Mouse (Mus musculus): ENCODE data around the gene Nkx6-2. TPM values are rescaled to one million over a fixed set of nuclear protein-coding genes. Genes with fewer than 3 reads are reported as not detected.
A peak's percentile ranks its signal among the peaks of the same experiment; 100 is the strongest.

The Nkx6-2 gene
- polyA plus RNA-seq, 1 experiment from 2014 or later, result not detected

DNA sequence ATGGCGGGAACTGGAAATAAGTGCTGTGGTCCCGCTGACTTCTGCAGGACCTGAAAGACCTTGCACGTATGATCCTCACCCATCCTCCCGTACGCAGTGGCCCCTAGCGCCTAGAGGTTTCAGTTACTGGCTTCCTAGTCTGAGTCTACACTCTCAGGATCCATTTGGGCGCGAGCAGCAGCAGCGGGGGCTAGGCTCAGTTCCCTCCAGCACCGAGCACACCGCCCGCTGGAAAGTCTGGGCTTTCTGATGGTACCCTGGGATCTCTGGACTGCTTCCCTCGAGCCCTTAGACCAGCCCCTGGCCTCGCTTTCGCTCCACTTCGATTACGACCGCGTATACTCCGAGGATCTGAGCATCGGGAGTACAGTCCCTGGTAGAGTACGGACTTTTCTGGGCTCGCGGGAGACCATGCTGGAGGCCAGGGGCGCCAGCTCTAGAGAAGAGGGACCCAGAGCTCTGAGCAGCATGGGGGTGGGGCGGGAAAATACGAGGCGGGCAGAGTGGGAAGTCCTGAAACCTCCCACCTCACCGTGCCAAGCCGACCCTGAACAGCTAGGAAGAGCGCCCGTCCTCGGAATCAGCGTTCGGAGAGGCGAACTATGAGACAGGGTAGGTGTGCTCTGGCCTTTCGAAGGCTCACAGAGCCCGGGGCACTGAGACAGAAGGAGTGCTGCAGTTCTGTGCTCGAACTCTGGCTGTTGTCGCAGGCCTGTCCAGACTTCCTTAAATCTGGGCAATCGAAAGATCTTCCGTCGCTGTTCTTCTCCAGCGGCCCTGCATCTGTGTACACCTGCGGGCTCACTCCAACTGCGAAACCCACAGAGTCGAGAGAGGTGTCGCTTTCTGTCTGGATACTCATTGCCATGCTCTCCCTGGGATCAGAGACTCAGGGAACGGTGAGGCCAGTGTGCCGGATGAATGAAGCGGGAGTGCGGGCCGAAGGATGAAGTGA, 1.9 kb upstream of the Nkx6-2 start:
- no peaks in the 10 kb centered on the region for H3K9me3 ChIP-seq (replicated peaks)
- peaks cover 37% of the 10 kb centered on the region for H3K4me1 ChIP-seq (replicated peaks)
- H3K27me3 ChIP-seq (replicated peaks), result peaks cover 100% of the 10 kb centered on the region
- H3K9ac ChIP-seq, result no peak overlapping the region
- WGBS, result 1% methylated on average over 53 of the region's 53 CpGs
- H3K4me3 ChIP-seq, result peak overlapping the region; percentile 25
- H3K4me2 ChIP-seq, result peak overlapping the region; percentile 46
- peaks cover under 1% of the 10 kb centered on the region for H3K36me3 ChIP-seq
- ATAC-seq (ENCODE audit: insufficient number of reproducible peaks, low FRiP score), result no peak
- no peak overlapping the region for H3K27ac ChIP-seq (ENCODE audit: poor library complexity, severe bottlenecking)

DNA sequence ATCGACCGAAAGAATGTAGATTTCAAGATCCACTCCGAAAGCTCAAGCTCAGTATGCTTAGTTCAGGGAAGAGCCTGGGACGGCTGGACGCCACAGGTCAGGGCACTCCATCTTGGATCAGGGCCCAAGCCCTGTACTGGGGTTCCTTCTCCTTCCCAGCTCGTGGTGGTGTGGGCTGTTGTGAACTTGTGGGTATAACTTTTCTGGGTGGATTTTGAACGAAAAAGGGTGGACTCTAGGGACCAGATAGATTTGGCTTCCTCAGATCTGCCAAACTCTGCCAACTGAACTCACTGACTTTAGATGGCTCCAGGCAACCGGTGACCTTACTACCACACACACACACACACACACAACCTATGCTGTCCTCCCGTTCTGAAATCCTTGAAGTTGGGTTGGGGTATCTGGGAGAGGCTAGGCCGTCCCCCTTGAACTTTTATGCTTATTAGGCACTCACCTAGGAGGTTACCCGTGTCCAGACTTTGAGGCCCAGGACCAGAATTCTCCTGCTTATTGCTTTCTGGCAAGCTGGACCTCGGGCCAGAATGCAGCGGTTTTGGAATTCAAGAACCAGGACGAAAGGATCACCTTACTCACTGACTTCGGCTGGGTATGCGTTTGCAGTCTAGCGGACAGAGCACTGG, 619 bp upstream of the Nkx6-2 start:
- Histone ChIP-seq H3K27ac (ENCODE audit: poor library complexity, severe bottlenecking) (no peak overlapping the region), H3K4me1 (replicated peaks) (peaks cover 37% of the 10 kb centered on the region), H3K9ac (no peak overlapping the region), H3K9me3 (replicated peaks) (no peaks in the 10 kb centered on the region), H3K4me2 (no peak overlapping the region), H3K4me3 (peak overlapping the region; percentile 46; the same call in 1 of the 2 replicates), H3K36me3 (peaks cover 14% of the 10 kb centered on the region), H3K27me3 (replicated peaks) (peaks cover 100% of the 10 kb centered on the region)
- no peak for ATAC-seq (ENCODE audit: insufficient number of reproducible peaks, low FRiP score)
- WGBS, result 16% methylated on average over 17 of the region's 17 CpGs

- no peaks in the 10 kb centered on the region for H3K9me3 ChIP-seq (replicated peaks)
- peaks cover 37% of the 10 kb centered on the region for H3K4me1 ChIP-seq (replicated peaks)
- no peak overlapping the region for H3K27ac ChIP-seq (ENCODE audit: poor library complexity, severe bottlenecking)
- H3K27me3 ChIP-seq (replicated peaks), result peaks cover 100% of the 10 kb centered on the region
- ATAC-seq (ENCODE audit: insufficient number of reproducible peaks, low FRiP score), result peak; percentile 16; the same call in 1 of the 2 replicates
- peak overlapping the region; percentile 46 for H3K4me3 ChIP-seq
- under 1% methylated on average over 82 of the region's 82 CpGs for WGBS
- H3K9ac ChIP-seq, result no peak overlapping the region; the same call in 1 of the 2 replicates
- H3K4me2 ChIP-seq, result peak overlapping the region; percentile 77
- peaks cover 25% of the 10 kb centered on the region for H3K36me3 ChIP-seq
These were observed 611 bp downstream of the Nkx6-2 start for GRCm38 (mm10) chr7:139581801-139582571.

DNA sequence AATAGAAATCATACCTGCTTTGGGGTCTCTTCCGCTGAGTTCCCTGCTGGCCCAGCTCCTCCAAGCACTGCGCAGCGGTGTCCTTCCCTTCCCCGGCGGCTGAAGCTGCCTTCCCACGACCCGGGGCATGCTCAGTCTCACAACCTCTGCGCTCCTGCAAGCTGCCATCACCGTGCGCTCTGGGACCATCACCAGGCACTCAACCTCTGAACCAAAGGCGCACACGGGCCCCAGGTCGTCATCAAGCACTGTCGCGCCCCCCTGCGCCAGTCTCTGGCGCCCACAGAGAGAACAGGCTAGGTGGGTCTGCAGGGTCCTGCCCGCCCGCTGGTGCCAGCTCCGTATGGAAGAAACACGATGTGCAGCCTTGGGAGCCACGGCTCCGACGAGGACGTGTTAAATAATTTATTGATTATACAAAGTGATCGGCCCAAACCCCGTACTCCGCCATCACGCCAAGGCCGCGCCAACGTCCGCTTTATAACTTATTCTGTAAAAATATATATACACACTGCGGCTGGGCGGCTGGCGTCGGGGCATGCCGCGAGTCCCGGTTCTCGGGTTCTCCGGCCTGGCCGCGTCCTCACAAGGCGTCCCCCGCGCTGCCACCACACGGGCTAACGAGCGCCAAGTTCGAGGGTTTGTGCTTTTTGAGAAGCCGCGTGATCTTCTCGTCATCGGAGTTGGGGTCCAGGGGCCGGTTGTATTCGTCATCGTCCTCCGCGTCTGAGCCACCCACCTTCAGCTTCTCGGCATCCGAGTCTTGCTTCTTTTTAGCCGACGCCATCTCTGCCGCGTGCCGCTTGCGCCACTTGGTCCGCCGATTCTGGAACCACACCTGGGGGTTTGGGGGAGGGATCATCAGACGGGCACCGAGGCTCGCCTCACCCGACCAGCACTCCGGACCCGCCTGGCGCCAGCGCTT, 1.5 kb downstream of the Nkx6-2 start:
- Histone ChIP-seq H3K4me1 (replicated peaks) (peaks cover 37% of the 10 kb centered on the region), H3K4me2 (peak overlapping the region; percentile 77), H3K9ac (no peak overlapping the region; the same call in 1 of the 2 replicates), H3K9me3 (replicated peaks) (no peaks in the 10 kb centered on the region), H3K4me3 (peak overlapping the region; percentile 46), H3K36me3 (peaks cover 34% of the 10 kb centered on the region), H3K27me3 (replicated peaks) (peaks cover 93% of the 10 kb centered on the region), H3K27ac (ENCODE audit: poor library complexity, severe bottlenecking) (no peak overlapping the region)
- 2% methylated on average over 78 of the region's 78 CpGs for whole genome bisulfite sequencing
- 0 out of 2 replicates have a peak, but pooled peaks have one; percentile 9 for ATAC-seq (ENCODE audit: insufficient number of reproducible peaks, low FRiP score)

DNA sequence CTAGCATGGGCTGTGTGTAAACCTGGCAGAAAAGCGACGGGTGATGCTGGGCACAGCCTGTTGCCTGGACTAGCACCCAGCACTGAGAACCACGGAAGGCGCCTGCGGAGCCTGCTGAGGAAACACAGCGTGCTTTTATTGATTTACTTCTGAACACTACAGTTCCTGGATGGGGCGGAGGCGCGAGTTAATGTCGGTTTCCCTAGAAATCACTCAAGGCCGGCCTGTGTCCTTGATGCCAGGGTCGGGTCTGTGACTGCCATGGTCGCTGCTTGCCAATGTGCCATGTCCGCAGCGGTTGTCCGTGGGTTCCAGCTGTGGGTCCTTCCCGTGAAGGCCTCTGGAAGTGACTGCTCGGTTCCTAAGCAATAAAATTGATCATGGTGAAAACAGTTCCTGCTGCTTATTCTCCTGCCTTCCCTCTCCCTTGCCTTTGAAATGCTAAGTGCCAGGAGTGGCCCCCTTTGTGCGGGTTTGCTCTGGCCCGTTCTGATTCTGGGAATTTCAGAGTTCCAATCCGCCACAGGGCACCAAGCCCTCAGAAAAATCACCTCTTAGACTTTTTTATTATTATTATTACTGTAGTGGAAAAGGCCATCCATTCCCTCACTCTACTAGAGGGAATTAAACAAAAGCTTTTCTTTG, 3.2 kb downstream of the Nkx6-2 start:
- no peak overlapping the region for H3K4me2 ChIP-seq
- H3K27ac ChIP-seq (ENCODE audit: poor library complexity, severe bottlenecking), result no peak overlapping the region
- peaks cover 76% of the 10 kb centered on the region for H3K27me3 ChIP-seq (replicated peaks)
- peaks cover 30% of the 10 kb centered on the region for H3K4me1 ChIP-seq (replicated peaks)
- peaks cover 50% of the 10 kb centered on the region for H3K36me3 ChIP-seq
- H3K9me3 ChIP-seq (replicated peaks), result no peaks in the 10 kb centered on the region
- 75% methylated on average over 21 of the region's 21 CpGs for WGBS
- no peak overlapping the region for H3K4me3 ChIP-seq
- no peak for ATAC-seq (ENCODE audit: insufficient number of reproducible peaks, low FRiP score)
- H3K9ac ChIP-seq, result no peak overlapping the region

- H3K27ac ChIP-seq (ENCODE audit: poor library complexity, severe bottlenecking), result no peak overlapping the region
- no peak overlapping the region for H3K4me2 ChIP-seq
- H3K9me3 ChIP-seq (replicated peaks), result no peaks in the 10 kb centered on the region
- H3K4me1 ChIP-seq (replicated peaks), result peaks cover 7% of the 10 kb centered on the region
- H3K9ac ChIP-seq, result no peak overlapping the region
- no peak for ATAC-seq (ENCODE audit: insufficient number of reproducible peaks, low FRiP score)
- peaks cover 44% of the 10 kb centered on the region for H3K27me3 ChIP-seq (replicated peaks)
- 73% methylated on average over 16 of the region's 16 CpGs for WGBS
- peaks cover 69% of the 10 kb centered on the region for H3K36me3 ChIP-seq
- H3K4me3 ChIP-seq, result no peak overlapping the region
These were observed 6.4 kb downstream of the Nkx6-2 start for GRCm38 (mm10) chr7:139576064-139576686.

- H3K4me3 ChIP-seq, result no peak overlapping the region
- H3K4me1 ChIP-seq (replicated peaks), result no peaks in the 10 kb centered on the region
- H3K27ac ChIP-seq (ENCODE audit: poor library complexity, severe bottlenecking), result no peak overlapping the region
- peaks cover 9% of the 10 kb centered on the region; the same call in 1 of the 2 replicates for H3K27me3 ChIP-seq (replicated peaks)
- no peak for ATAC-seq (ENCODE audit: insufficient number of reproducible peaks, low FRiP score)
- H3K9me3 ChIP-seq (replicated peaks), result no peaks in the 10 kb centered on the region
- peaks cover 76% of the 10 kb centered on the region for H3K36me3 ChIP-seq
- 65% methylated on average over 3 of the region's 3 CpGs for WGBS
- H3K4me2 ChIP-seq, result no peak overlapping the region
- no peak overlapping the region for H3K9ac ChIP-seq
These were observed 9.9 kb downstream of the Nkx6-2 start for GRCm38 (mm10) chr7:139572665-139573064.

GRCm38 (mm10) chr7:139570788-139571187, 11.8 kb downstream of the Nkx6-2 start:
- Histone ChIP-seq H3K27me3 (replicated peaks) (no peaks in the 10 kb centered on the region), H3K27ac (ENCODE audit: poor library complexity, severe bottlenecking) (no peak overlapping the region), H3K4me2 (no peak overlapping the region), H3K9ac (no peak overlapping the region), H3K4me3 (no peak overlapping the region), H3K9me3 (replicated peaks) (no peaks in the 10 kb centered on the region), H3K4me1 (replicated peaks) (no peaks in the 10 kb centered on the region), H3K36me3 (peaks cover 78% of the 10 kb centered on the region)
- no peak for ATAC-seq (ENCODE audit: insufficient number of reproducible peaks, low FRiP score)
- 87% methylated on average over 5 of the region's 5 CpGs for WGBS

GRCm38 (mm10) chr7:139566533-139566932, 16.1 kb downstream of the Nkx6-2 start:
- Histone ChIP-seq H3K9ac (no peak overlapping the region), H3K4me3 (no peak overlapping the region), H3K36me3 (peaks cover 57% of the 10 kb centered on the region), H3K9me3 (replicated peaks) (no peaks in the 10 kb centered on the region), H3K4me2 (no peak overlapping the region), H3K4me1 (replicated peaks) (peaks cover 20% of the 10 kb centered on the region), H3K27ac (ENCODE audit: poor library complexity, severe bottlenecking) (no peak overlapping the region), H3K27me3 (replicated peaks) (no peaks in the 10 kb centered on the region)
- no peak for ATAC-seq (ENCODE audit: insufficient number of reproducible peaks, low FRiP score)
- WGBS, result 80% methylated on average over 8 of the region's 8 CpGs
